ENCODE assay signal across 14 mouse cellular contexts in the genomic region with DNA sequence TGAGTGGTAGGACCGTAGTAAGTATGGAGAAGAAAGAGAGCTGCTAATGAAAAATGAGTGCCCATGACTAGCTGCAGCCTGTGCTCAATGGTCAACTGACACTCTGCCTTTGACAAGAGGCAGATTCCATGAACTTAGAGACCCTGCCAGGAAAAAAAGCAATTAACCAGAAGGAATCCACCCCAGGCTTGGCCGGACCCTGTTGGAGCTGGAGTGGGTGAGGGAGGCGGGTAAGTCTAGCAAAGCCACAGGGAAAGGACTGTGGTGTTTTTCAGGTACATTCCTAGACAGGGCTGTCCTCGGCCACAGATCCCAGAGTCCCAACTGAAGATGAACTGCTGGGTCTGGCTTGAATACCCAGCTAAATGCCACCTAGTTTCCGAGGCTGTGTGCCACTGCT.
DNase-seq lines count a peak whose midpoint lies in the region; ATAC-seq and TF ChIP-seq lines count a peak whose summit lies in the region.
"Had no signal": no experiment of that assay in that cellular context is flagged by ENCODE, and none has a peak within 500 bp of the region (broad histone marks: within the 10 kb centered on the region; RNA-seq: fewer than 3 reads in every experiment).

No protein-coding gene starts in this region.

- TF ChIP-seq CTCF in cerebellum, adult 2 months (IDR thresholded peaks at IDR 0.05; ENCODE audit: borderline replicate concordance, insufficient read depth, low read depth, low read length) = no peak
- TF ChIP-seq CTCF in lung, postnatal 0 days (IDR thresholded peaks at IDR 0.05) = no peak
- TF ChIP-seq CTCF in stomach, postnatal 0 days (IDR thresholded peaks at IDR 0.05; ENCODE audit: low read depth) = no peak

- no peak overlapping the region for H3K9ac ChIP-seq in intestine, embryonic 14.5 days (ENCODE audit: low read length)
- H3K9ac ChIP-seq in intestine, embryonic 15.5 days = no peak overlapping the region
- H3K9ac ChIP-seq in lung, postnatal 0 days (replicated peaks; ENCODE audit: low read depth) = no peak overlapping the region
- H3K9ac ChIP-seq in stomach, postnatal 0 days (ENCODE audit: low read length) = no peak overlapping the region
- H3K9ac ChIP-seq: embryonic facial prominence, embryonic 15.5 days; liver, embryonic 13.5 days; neural tube, embryonic 12.5 days had no signal

- peak overlapping the region; percentile 34 for H3K4me3 ChIP-seq in cerebellum, adult 2 months (replicated peaks; ENCODE audit: insufficient read depth, low read depth, low read length)
- no peak overlapping the region for H3K4me3 ChIP-seq in intestine, embryonic 14.5 days (ENCODE audit: low read depth, low read length)
- H3K4me3 ChIP-seq in intestine, embryonic 15.5 days (replicated peaks) = no peak overlapping the region
- H3K4me3 ChIP-seq in lung, postnatal 0 days (ENCODE audit: low read depth, low read length) = no peak overlapping the region
- no peak overlapping the region for H3K4me3 ChIP-seq in stomach, postnatal 0 days (ENCODE audit: low read depth, low read length)
- H3K4me3 ChIP-seq: embryonic facial prominence, embryonic 15.5 days; layer of hippocampus, adult 2 months; liver, embryonic 13.5 days; midbrain, embryonic 10.5 days; neural tube, embryonic 12.5 days had no signal

- no peaks in the 10 kb centered on the region for H3K9me3 ChIP-seq in intestine, embryonic 14.5 days (ENCODE audit: control insufficient read depth, low read length)
- H3K9me3 ChIP-seq in intestine, embryonic 15.5 days = no peaks in the 10 kb centered on the region
- H3K9me3 ChIP-seq in lung, postnatal 0 days (ENCODE audit: low read length) = no peaks in the 10 kb centered on the region
- H3K9me3 ChIP-seq in stomach, postnatal 0 days (ENCODE audit: control insufficient read depth, low read length) = no peaks in the 10 kb centered on the region
- H3K9me3 ChIP-seq: embryonic facial prominence, embryonic 15.5 days; liver, embryonic 13.5 days; midbrain, embryonic 10.5 days; neural tube, embryonic 12.5 days had no signal

- TF ChIP-seq EP300 in lung, postnatal 0 days (IDR thresholded peaks at IDR 0.05) = no peak
- no peak for TF ChIP-seq EP300 in stomach, postnatal 0 days (optimal IDR thresholded peaks at IDR 0.05)

- H3K36me3 ChIP-seq in intestine, embryonic 14.5 days (ENCODE audit: control insufficient read depth, insufficient read depth, low read length) = no peaks in the 10 kb centered on the region
- no peaks in the 10 kb centered on the region for H3K36me3 ChIP-seq in intestine, embryonic 15.5 days
- H3K36me3 ChIP-seq in lung, postnatal 0 days (ENCODE audit: insufficient read depth, low read length) = no peaks in the 10 kb centered on the region
- no peaks in the 10 kb centered on the region for H3K36me3 ChIP-seq in stomach, postnatal 0 days (ENCODE audit: control insufficient read depth, insufficient read depth, low read length)
- H3K36me3 ChIP-seq: embryonic facial prominence, embryonic 15.5 days; liver, embryonic 13.5 days; midbrain, embryonic 10.5 days; neural tube, embryonic 12.5 days had no signal

- TF ChIP-seq POLR2A in cerebellum, adult 2 months (IDR thresholded peaks at IDR 0.05; ENCODE audit: borderline replicate concordance, insufficient read depth, low read length) = no peak

- no peak for DNase-seq in cerebellum, adult 2 months
- DNase-seq in cerebellum, postnatal 25 days = no peak
- DNase-seq in intestine, embryonic 14.5 days (ENCODE audit: low spot score) = peak; percentile 48
- peak; percentile 35 for DNase-seq in lung, postnatal 0 days (ENCODE audit: low spot score)
- no peak for DNase-seq in lung, adult 18-20 months
- DNase-seq in stomach, postnatal 0 days (ENCODE audit: low spot score) = peak; percentile 10
- DNase-seq in natural killer cell, adult 2 months (ENCODE audit: low spot score in 2 of 2) = no peak

- no peaks in the 10 kb centered on the region for H3K27me3 ChIP-seq in cerebellum, adult 2 months (ENCODE audit: control insufficient read depth, insufficient read depth, low read length)
- H3K27me3 ChIP-seq in intestine, embryonic 14.5 days (replicated peaks; ENCODE audit: control insufficient read depth, insufficient read depth, low read length) = no peaks in the 10 kb centered on the region
- no peaks in the 10 kb centered on the region for H3K27me3 ChIP-seq in intestine, embryonic 15.5 days (replicated peaks)
- no peaks in the 10 kb centered on the region for H3K27me3 ChIP-seq in lung, postnatal 0 days (replicated peaks; ENCODE audit: insufficient read depth, low read length)
- no peaks in the 10 kb centered on the region for H3K27me3 ChIP-seq in stomach, postnatal 0 days (ENCODE audit: control insufficient read depth, insufficient read depth, low read length)
- H3K27me3 ChIP-seq: embryonic facial prominence, embryonic 15.5 days; liver, embryonic 13.5 days; neural tube, embryonic 12.5 days had no signal

- peaks cover 19% of the 10 kb centered on the region for H3K4me1 ChIP-seq in cerebellum, adult 2 months (ENCODE audit: control insufficient read depth, insufficient read depth, low read length)
- no peaks in the 10 kb centered on the region for H3K4me1 ChIP-seq in intestine, embryonic 14.5 days (replicated peaks; ENCODE audit: control insufficient read depth, insufficient read depth, low read length)
- no peaks in the 10 kb centered on the region for H3K4me1 ChIP-seq in intestine, embryonic 15.5 days (replicated peaks)
- H3K4me1 ChIP-seq in lung, postnatal 0 days (ENCODE audit: insufficient read depth, low read depth, low read length) = peaks cover 6% of the 10 kb centered on the region; the same call in 1 of the 2 replicates
- H3K4me1 ChIP-seq in stomach, postnatal 0 days (replicated peaks; ENCODE audit: control insufficient read depth, insufficient read depth) = no peaks in the 10 kb centered on the region

- 53% methylated on average over 5 of the region's 5 CpGs for WGBS in cerebellum, adult 2 months
- 60% methylated on average over 5 of the region's 5 CpGs for WGBS in intestine, embryonic 14.5 days
- WGBS in intestine, embryonic 15.5 days = 66% methylated on average over 5 of the region's 5 CpGs
- WGBS in lung, postnatal 0 days = 74% methylated on average over 5 of the region's 5 CpGs
- WGBS in stomach, postnatal 0 days = 75% methylated on average over 5 of the region's 5 CpGs

- H3K4me2 ChIP-seq in intestine, embryonic 14.5 days (ENCODE audit: low read length) = no peak overlapping the region
- no peak overlapping the region for H3K4me2 ChIP-seq in intestine, embryonic 15.5 days (replicated peaks)
- H3K4me2 ChIP-seq in lung, postnatal 0 days (replicated peaks; ENCODE audit: low read depth, low read length) = no peak overlapping the region
- no peak overlapping the region for H3K4me2 ChIP-seq in stomach, postnatal 0 days (replicated peaks; ENCODE audit: low read depth)
- H3K4me2 ChIP-seq: embryonic facial prominence, embryonic 15.5 days; neural tube, embryonic 12.5 days had no signal

- ATAC-seq in intestine, embryonic 14.5 days (replicated peaks; ENCODE audit: low FRiP score, low TSS enrichment, low read depth) = no peak
- no peak for ATAC-seq in intestine, embryonic 15.5 days
- peak; percentile 32; the same call in 1 of the 2 replicates for ATAC-seq in lung, postnatal 0 days
- ATAC-seq in stomach, postnatal 0 days (ENCODE audit: low FRiP score, low TSS enrichment) = peak; percentile 21; the same call in 1 of the 2 replicates

- no peak overlapping the region for H3K27ac ChIP-seq in cerebellum, adult 2 months (ENCODE audit: insufficient read depth, low read length)
- H3K27ac ChIP-seq in intestine, embryonic 14.5 days (ENCODE audit: low read depth) = no peak overlapping the region
- no peak overlapping the region for H3K27ac ChIP-seq in intestine, embryonic 15.5 days
- H3K27ac ChIP-seq in lung, postnatal 0 days (ENCODE audit: low read length) = no peak overlapping the region
- H3K27ac ChIP-seq in stomach, postnatal 0 days (replicated peaks) = no peak overlapping the region
- H3K27ac ChIP-seq: embryonic facial prominence, embryonic 15.5 days; layer of hippocampus, adult 2 months; liver, embryonic 13.5 days; macrophage; midbrain, embryonic 10.5 days; neural tube, embryonic 12.5 days had no signal

Comparison
In these comparisons a context has a peak if more than half of its experiments do, and no peak if none do; other contexts are left out.
1. DNase-seq: peak in intestine, embryonic 14.5 days (single experiment), lung, postnatal 0 days (single experiment) and stomach, postnatal 0 days (single experiment); none in cerebellum, adult 2 months (0 of 2), cerebellum, postnatal 25 days (0 of 2), lung, adult 18-20 months (0 of 2) and natural killer cell, adult 2 months (0 of 2).
2. ATAC-seq: peak in lung, postnatal 0 days (single experiment) and stomach, postnatal 0 days (single experiment); none in intestine, embryonic 14.5 days (single experiment) and intestine, embryonic 15.5 days (single experiment).